13 mouse cellular contexts compared by ENCODE assay signal in genomic region chr17:4266487-4266886, GRCm38 (mm10).
A peak's percentile ranks its signal among the peaks of the same experiment; 100 is the strongest.
DNase-seq lines count a peak whose midpoint lies in the region; ATAC-seq and TF ChIP-seq lines count a peak whose summit lies in the region.
"Had no signal": no experiment of that assay in that cellular context is flagged by ENCODE, and none has a peak within 500 bp of the region (broad histone marks: within the 10 kb centered on the region; RNA-seq: fewer than 3 reads in every experiment).

No protein-coding gene starts in this region.

- H3K27ac ChIP-seq in kidney, embryonic 15.5 days = peak overlapping the region; percentile 14; the same call in 1 of the 2 replicates
- H3K27ac ChIP-seq: forebrain, embryonic 13.5 days; liver, embryonic 14.5 days had no signal

- TF ChIP-seq CTCF in brain, embryonic 14.5 days (IDR thresholded peaks at IDR 0.05; ENCODE audit: borderline replicate concordance, extremely low read depth, insufficient read depth, insufficient read length) = no peak

- WGBS in kidney, embryonic 15.5 days = 11% methylated on average over 5 of the region's 5 CpGs

- no peaks in the 10 kb centered on the region for H3K27me3 ChIP-seq in kidney, embryonic 15.5 days
- H3K27me3 ChIP-seq: forebrain, embryonic 13.5 days had no signal

- ATAC-seq in kidney, embryonic 15.5 days (replicated peaks; ENCODE audit: low FRiP score) = peak; percentile 67; the same call in 1 of the 2 replicates
- ATAC-seq in megakaryocyte progenitor cell, adult 5-6 weeks (replicated peaks; ENCODE audit: poor library complexity) = peak; percentile 11; the same call in 1 of the 2 replicates
- ATAC-seq in monocyte, adult 5-6 weeks (replicated peaks; ENCODE audit: insufficient number of reproducible peaks, low FRiP score, low TSS enrichment, poor library complexity, severe bottlenecking) = no peak

- peak overlapping the region; percentile 41 for H3K4me2 ChIP-seq in kidney, embryonic 15.5 days

- no peak for DNase-seq in kidney, postnatal 14 days
- peak; percentile 29 for DNase-seq in brain, embryonic 14.5 days (ENCODE audit: low read depth)
- peak; percentile 39 for DNase-seq in forelimb bud, embryonic 11.5 days (ENCODE audit: low read depth, low spot score)
- no peak for DNase-seq in thymus, adult 18-20 months
- DNase-seq in urinary bladder, adult 18-20 months (ENCODE audit: low spot score in 2 of 2) = no peak
- DNase-seq: cerebellum, adult 11 months; right cerebral cortex, postnatal 4 days; thymus, postnatal 14 days had no signal

- peaks cover 15% of the 10 kb centered on the region for H3K4me1 ChIP-seq in kidney, embryonic 15.5 days

- H3K9me3 ChIP-seq in kidney, embryonic 15.5 days (replicated peaks) = no peaks in the 10 kb centered on the region
- H3K9me3 ChIP-seq: forebrain, embryonic 13.5 days had no signal

- no peak overlapping the region for H3K4me3 ChIP-seq in kidney, embryonic 15.5 days (replicated peaks)
- H3K4me3 ChIP-seq: forebrain, embryonic 13.5 days had no signal

- no peak for TF ChIP-seq POLR2A in brain, embryonic 14.5 days (IDR thresholded peaks at IDR 0.05; ENCODE audit: borderline replicate concordance, extremely low read depth, insufficient read depth, insufficient read length, poor library complexity, severe bottlenecking)

- H3K36me3 ChIP-seq in kidney, embryonic 15.5 days = no peaks in the 10 kb centered on the region

- no peak overlapping the region for H3K9ac ChIP-seq in kidney, embryonic 15.5 days
- H3K9ac ChIP-seq: forebrain, embryonic 13.5 days; liver, embryonic 14.5 days had no signal

Comparison
In these comparisons a context has a peak if more than half of its experiments do, and no peak if none do; other contexts are left out.
1. DNase-seq: peak in brain, embryonic 14.5 days (single experiment) and forelimb bud, embryonic 11.5 days (single experiment); none in kidney, postnatal 14 days (single experiment), thymus, adult 18-20 months (0 of 2) and urinary bladder, adult 18-20 months (0 of 2).